Comparison of ENCODE assay signal across 8 mouse cellular contexts in genomic region chr2:181314080-181314810, GRCm38 (mm10). TPM values are rescaled to one million over a fixed set of nuclear protein-coding genes. Genes with fewer than 3 reads are reported as not detected.
A peak's percentile ranks its signal among the peaks of the same experiment; 100 is the strongest.
DNase-seq lines count a peak whose midpoint lies in the region; ATAC-seq and TF ChIP-seq lines count a peak whose summit lies in the region.

TSS of gene Stmn3 (minus strand) at chr2:181314500.

- no peaks in the 10 kb centered on the region for H3K36me3 ChIP-seq in intestine, postnatal 0 days (ENCODE audit: control insufficient read depth, insufficient read depth)
- no peaks in the 10 kb centered on the region for H3K36me3 ChIP-seq in limb, embryonic 10.5 days
- H3K36me3 ChIP-seq in midbrain, embryonic 15.5 days (replicated peaks): no peaks in the 10 kb centered on the region

- peak within 1 kb of the TSS; percentile 35; the same call in 1 of the 2 replicates for H3K4me2 ChIP-seq in intestine, postnatal 0 days (replicated peaks; ENCODE audit: low read depth)
- H3K4me2 ChIP-seq in midbrain, embryonic 15.5 days: peak within 1 kb of the TSS; percentile 80

- no peak within 1 kb of the TSS for H3K9ac ChIP-seq in intestine, postnatal 0 days (ENCODE audit: low read depth, low read length)
- peak within 1 kb of the TSS; percentile 99 for H3K9ac ChIP-seq in midbrain, embryonic 15.5 days

- H3K27ac ChIP-seq in intestine, postnatal 0 days (ENCODE audit: low read depth, low read length): no peak within 1 kb of the TSS
- no peak within 1 kb of the TSS for H3K27ac ChIP-seq in limb, embryonic 10.5 days
- H3K27ac ChIP-seq in midbrain, embryonic 15.5 days: peak within 1 kb of the TSS; percentile 97

- no peak for TF ChIP-seq CTCF in intestine, postnatal 0 days (IDR thresholded peaks at IDR 0.05; ENCODE audit: low read depth)

- H3K4me3 ChIP-seq in intestine, postnatal 0 days (ENCODE audit: low read depth, low read length): no peak within 1 kb of the TSS; the same call in 1 of the 2 replicates
- peak within 1 kb of the TSS; percentile 24 for H3K4me3 ChIP-seq in limb, embryonic 10.5 days
- H3K4me3 ChIP-seq in midbrain, embryonic 15.5 days: peak within 1 kb of the TSS; percentile 97

- peak; percentile 38 for ATAC-seq in intestine, postnatal 0 days
- peak; percentile 91 for ATAC-seq in midbrain, embryonic 15.5 days (replicated peaks)

- H3K4me1 ChIP-seq in intestine, postnatal 0 days (replicated peaks; ENCODE audit: control insufficient read depth, insufficient read depth, low read length): no peaks in the 10 kb centered on the region
- H3K4me1 ChIP-seq in limb, embryonic 10.5 days: peaks cover 14% of the 10 kb centered on the region
- peaks cover 36% of the 10 kb centered on the region for H3K4me1 ChIP-seq in midbrain, embryonic 15.5 days

- H3K27me3 ChIP-seq in intestine, postnatal 0 days (replicated peaks; ENCODE audit: control insufficient read depth, insufficient read depth, low read length): peaks cover 29% of the 10 kb centered on the region
- H3K27me3 ChIP-seq in limb, embryonic 10.5 days (ENCODE audit: low read depth, poor library complexity, severe bottlenecking): peaks cover 68% of the 10 kb centered on the region
- H3K27me3 ChIP-seq in midbrain, embryonic 15.5 days (replicated peaks): no peaks in the 10 kb centered on the region

- H3K9me3 ChIP-seq in intestine, postnatal 0 days (ENCODE audit: control insufficient read depth): no peaks in the 10 kb centered on the region
- no peaks in the 10 kb centered on the region for H3K9me3 ChIP-seq in limb, embryonic 10.5 days (replicated peaks)
- no peaks in the 10 kb centered on the region for H3K9me3 ChIP-seq in midbrain, embryonic 15.5 days

- 4% methylated on average over 23 of the region's 23 CpGs for WGBS in intestine, postnatal 0 days
- WGBS in limb, embryonic 10.5 days: 5% methylated on average over 23 of the region's 23 CpGs
- WGBS in midbrain, embryonic 15.5 days: 3% methylated on average over 23 of the region's 23 CpGs

- peak; percentile 3 for DNase-seq in thymus, postnatal 0 days (ENCODE audit: low spot score)
- no peak for DNase-seq in thymus, postnatal 36 days
- peak; percentile 66 to 79 for DNase-seq in cerebellum, postnatal 4 days (ENCODE audit: low spot score in 2 of 2)
- DNase-seq in gastrocnemius, postnatal 10 days: peak; percentile 52
- peak; percentile 85 for DNase-seq in limb, embryonic 10.5 days (ENCODE audit: low spot score)
- peak; percentile 83 for DNase-seq in testis, postnatal 10 days (ENCODE audit: low spot score)

RNA-seq across cellular contexts. Expression of gene Stmn3, which starts in this region (rescaled TPM):
- 0.22 and 0.27 TPM in 2 replicates for polyA plus RNA-seq in thymus, postnatal 0 days (2015; fragmentation: Nextera tagmentation; extraction: Ambion mirVana)
- 1 to 10 TPM; 1.1 to 1.6 TPM for total RNA-seq in gastrocnemius, postnatal 10 days (2021)
- 28.9 and 32.3 TPM in 2 replicates for polyA plus RNA-seq in intestine, postnatal 0 days (2015; fragmentation: Nextera tagmentation; extraction: Ambion mirVana)
- polyA plus RNA-seq in limb, embryonic 10.5 days (2016; fragmentation: Nextera tagmentation; extraction: Ambion mirVana): 0.21 and 0.41 TPM in 2 replicates
- 1,443 and 1,470 TPM in 2 replicates for polyA plus RNA-seq in midbrain, embryonic 15.5 days (2015; fragmentation: Nextera tagmentation; extraction: Ambion mirVana)

Comparison
In these comparisons a context has a peak if more than half of its experiments do, and no peak if none do; other contexts are left out.
1. RNA of gene Stmn3 (polyA plus RNA-seq): 1,443 to 1,470 TPM in midbrain, embryonic 15.5 days; 28.9 to 32.3 TPM in intestine, postnatal 0 days, 0.21 to 0.41 TPM in limb, embryonic 10.5 days and 0.22 to 0.27 TPM in thymus, postnatal 0 days; every median in the first group is over 10 times any median in the second.
2. Peak in DNase-seq in thymus, postnatal 0 days; RNA of the gene not detected or under 1 TPM.
3. Peak in DNase-seq and H3K4me3 ChIP-seq in limb, embryonic 10.5 days; RNA of the gene not detected or under 1 TPM.
4. DNase-seq: peak in cerebellum, postnatal 4 days (2 of 2), gastrocnemius, postnatal 10 days (single experiment) and testis, postnatal 10 days (single experiment); none in thymus, postnatal 36 days (0 of 2).